ENCODE assay signal across 9 mouse cellular contexts in the genomic region with DNA sequence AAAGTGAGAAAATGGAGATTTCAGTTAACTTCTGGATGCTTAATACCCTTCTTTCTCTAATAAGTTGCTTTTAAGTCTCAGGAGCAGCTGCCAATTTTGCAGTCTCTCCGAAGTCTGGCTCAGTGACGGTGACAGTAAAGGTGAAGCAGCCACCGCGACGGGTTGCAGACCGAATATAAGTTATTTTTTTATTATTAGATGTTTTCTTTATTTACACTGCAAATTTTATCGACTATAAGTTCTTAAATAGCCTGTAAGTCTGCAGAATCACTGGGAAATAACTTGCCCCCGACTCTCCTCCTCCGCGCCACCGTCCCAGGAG. TPM values are rescaled to one million over a fixed set of nuclear protein-coding genes. Genes with fewer than 3 reads are reported as not detected.
DNase-seq lines count a peak whose midpoint lies in the region; ATAC-seq lines count a peak whose summit lies in the region.
"Had no signal": no experiment of that assay in that cellular context is flagged by ENCODE, and none has a peak within 500 bp of the region (broad histone marks: within the 10 kb centered on the region; RNA-seq: fewer than 3 reads in every experiment).

No protein-coding gene starts in this region.

- peak overlapping the region; percentile 51 for H3K4me3 ChIP-seq in kidney, embryonic 14.5 days (ENCODE audit: low read length)
- peak overlapping the region; percentile 50 for H3K4me3 ChIP-seq in brown adipose tissue, adult 24 weeks (ENCODE audit: insufficient read depth, low read depth, low read length)
- H3K4me3 ChIP-seq in hindbrain, embryonic 12.5 days, result peak overlapping the region; percentile 85
- H3K4me3 ChIP-seq in midbrain, embryonic 12.5 days, result peak overlapping the region; percentile 82

- H3K9me3 ChIP-seq in kidney, embryonic 14.5 days (ENCODE audit: control insufficient read depth, low read length), result no peaks in the 10 kb centered on the region
- no peaks in the 10 kb centered on the region for H3K9me3 ChIP-seq in hindbrain, embryonic 12.5 days (replicated peaks)
- no peaks in the 10 kb centered on the region for H3K9me3 ChIP-seq in midbrain, embryonic 12.5 days

- peak overlapping the region; percentile 60 for H3K4me2 ChIP-seq in kidney, embryonic 14.5 days (replicated peaks; ENCODE audit: low read depth, low read length)
- peak overlapping the region; percentile 72 for H3K4me2 ChIP-seq in hindbrain, embryonic 12.5 days (replicated peaks)
- peak overlapping the region; percentile 68 for H3K4me2 ChIP-seq in midbrain, embryonic 12.5 days (replicated peaks)

- 1% methylated on average over 11 of the region's 11 CpGs for WGBS in kidney, embryonic 14.5 days
- 2% methylated on average over 11 of the region's 11 CpGs for WGBS in hindbrain, embryonic 12.5 days
- WGBS in midbrain, embryonic 12.5 days, result 2% methylated on average over 11 of the region's 11 CpGs

- no peak for ATAC-seq in kidney, embryonic 14.5 days (ENCODE audit: low FRiP score, low TSS enrichment)
- ATAC-seq in hindbrain, embryonic 12.5 days (ENCODE audit: low FRiP score), result no peak
- ATAC-seq in midbrain, embryonic 12.5 days (ENCODE audit: low FRiP score, low read depth), result no peak
- no peak for ATAC-seq in cerebellum, adult (ENCODE audit: insufficient number of reproducible peaks, low FRiP score, low TSS enrichment)

- H3K27ac ChIP-seq in kidney, embryonic 14.5 days (ENCODE audit: low read depth, low read length), result no peak overlapping the region
- no peak overlapping the region for H3K27ac ChIP-seq in brown adipose tissue, adult 24 weeks (replicated peaks; ENCODE audit: low read depth, low read length)
- no peak overlapping the region for H3K27ac ChIP-seq in hindbrain, embryonic 12.5 days
- peak overlapping the region; percentile 99; the same call in 1 of the 2 replicates for H3K27ac ChIP-seq in midbrain, embryonic 12.5 days (replicated peaks)

- no peaks in the 10 kb centered on the region for H3K36me3 ChIP-seq in kidney, embryonic 14.5 days (ENCODE audit: control insufficient read depth, insufficient read depth, low read length)
- H3K36me3 ChIP-seq in hindbrain, embryonic 12.5 days, result no peaks in the 10 kb centered on the region
- H3K36me3 ChIP-seq in midbrain, embryonic 12.5 days, result no peaks in the 10 kb centered on the region

- peak overlapping the region; percentile 97; the same call in 1 of the 2 replicates for H3K9ac ChIP-seq in kidney, embryonic 14.5 days (ENCODE audit: low read depth, low read length)
- no peak overlapping the region; the same call in 1 of the 2 replicates for H3K9ac ChIP-seq in hindbrain, embryonic 12.5 days
- H3K9ac ChIP-seq in midbrain, embryonic 12.5 days (replicated peaks), result peak overlapping the region; percentile 95; the same call in 1 of the 2 replicates

- no peaks in the 10 kb centered on the region for H3K27me3 ChIP-seq in kidney, embryonic 14.5 days (ENCODE audit: control insufficient read depth, insufficient read depth, low read length)
- H3K27me3 ChIP-seq in hindbrain, embryonic 12.5 days, result no peaks in the 10 kb centered on the region
- H3K27me3 ChIP-seq in midbrain, embryonic 12.5 days, result no peaks in the 10 kb centered on the region
- H3K27me3 ChIP-seq: Patski had no signal

- no peak for DNase-seq in kidney, adult 11 months
- DNase-seq in layer of hippocampus, postnatal 10 days (ENCODE audit: low spot score in 2 of 2), result no peak
- no peak for DNase-seq in frontal cortex, postnatal 25 days (ENCODE audit: low spot score in 2 of 2)

- H3K4me1 ChIP-seq in kidney, embryonic 14.5 days (ENCODE audit: control insufficient read depth, insufficient read depth, low read length), result 0 out of 2 replicates have a peak, but pooled peaks cover 6% of the 10 kb centered on the region
- H3K4me1 ChIP-seq in brown adipose tissue, adult 24 weeks (ENCODE audit: control insufficient read depth, insufficient read depth, insufficient read length, low read length), result no peaks in the 10 kb centered on the region
- peaks cover 6% of the 10 kb centered on the region for H3K4me1 ChIP-seq in hindbrain, embryonic 12.5 days
- peaks cover 20% of the 10 kb centered on the region for H3K4me1 ChIP-seq in midbrain, embryonic 12.5 days

RNA-seq across cellular contexts. Expression of a gene that starts 1.0 kb away (rescaled TPM):
- 23.1 and 33.6 TPM in 2 replicates for polyA plus RNA-seq in kidney, embryonic 14.5 days (2014; fragmentation: Nextera tagmentation; extraction: Ambion mirVana)
- 19.1 and 20.4 TPM in 2 replicates for polyA plus RNA-seq in brown adipose tissue, adult 24 weeks (2012; ENCODE audit: insufficient read depth, insufficient read length, missing spikeins)
- polyA plus RNA-seq in hindbrain, embryonic 12.5 days (2016; fragmentation: Nextera tagmentation; extraction: Ambion mirVana), result 44.1 and 47.0 TPM in 2 replicates
- polyA plus RNA-seq in midbrain, embryonic 12.5 days (2016; fragmentation: Nextera tagmentation; extraction: Ambion mirVana), result 39.4 and 40.8 TPM in 2 replicates
- 10 to 100 TPM; 30.0 to 33.8 TPM for total RNA-seq in layer of hippocampus, postnatal 10 days (2021)
